Comparison of ENCODE assay signal across 15 mouse cellular contexts in genomic region chr19:6937541-6938465, GRCm38 (mm10). TPM values are rescaled to one million over a fixed set of nuclear protein-coding genes. Genes with fewer than 3 reads are reported as not detected.
DNase-seq lines count a peak whose midpoint lies in the region; ATAC-seq and TF ChIP-seq lines count a peak whose summit lies in the region.
"Had no signal": no experiment of that assay in that cellular context is flagged by ENCODE, and none has a peak within 500 bp of the region (broad histone marks: within the 10 kb centered on the region; RNA-seq: fewer than 3 reads in every experiment).

No protein-coding gene starts in this region.

- WGBS in liver, adult 2 months: 30% methylated on average over 16 of the region's 16 CpGs
- WGBS in liver, postnatal 0 days (ENCODE audit: insufficient replicate concordance): 79% methylated on average over 16 of the region's 16 CpGs

- ATAC-seq in liver, postnatal 0 days: no peak
- ATAC-seq: forebrain, embryonic 14.5 days had no signal

- no peaks in the 10 kb centered on the region for H3K36me3 ChIP-seq in liver, adult 2 months (ENCODE audit: control insufficient read depth, insufficient read depth, low read length)
- H3K36me3 ChIP-seq in liver, postnatal 0 days (replicated peaks; ENCODE audit: insufficient read depth, low read length): no peaks in the 10 kb centered on the region
- H3K36me3 ChIP-seq: liver, embryonic 15.5 days; stomach, embryonic 15.5 days had no signal

- H3K27ac ChIP-seq in liver, adult 2 months (replicated peaks; ENCODE audit: insufficient read depth, low read depth, low read length): peak overlapping the region; percentile 52
- no peak overlapping the region for H3K27ac ChIP-seq in liver, postnatal 0 days (ENCODE audit: low read depth)
- H3K27ac ChIP-seq: liver, embryonic 15.5 days; stomach, embryonic 15.5 days had no signal

- intact Hi-C loops in heart, postnatal 10 days (cut with DNase I): no loop called here

- no peak for TF ChIP-seq POLR2A in liver, adult 2 months (IDR thresholded peaks at IDR 0.05; ENCODE audit: extremely low read depth, insufficient read depth, low read length)

- peaks cover 21% of the 10 kb centered on the region for H3K4me1 ChIP-seq in liver, adult 2 months (ENCODE audit: control insufficient read depth, insufficient read depth, low read length)
- peaks cover 17% of the 10 kb centered on the region for H3K4me1 ChIP-seq in liver, postnatal 0 days (ENCODE audit: insufficient read depth)

- H3K4me3 ChIP-seq in liver, adult 2 months (ENCODE audit: insufficient read depth, low read depth, low read length): no peak overlapping the region
- H3K4me3 ChIP-seq in liver, postnatal 0 days (ENCODE audit: low read depth, low read length): no peak overlapping the region
- H3K4me3 ChIP-seq: liver, embryonic 15.5 days; stomach, embryonic 15.5 days had no signal

- no peak overlapping the region for H3K9ac ChIP-seq in liver, adult 2 months (ENCODE audit: low read depth, low read length)
- no peak overlapping the region for H3K9ac ChIP-seq in liver, postnatal 0 days (replicated peaks)
- H3K9ac ChIP-seq: liver, embryonic 15.5 days; stomach, embryonic 15.5 days had no signal

- no peaks in the 10 kb centered on the region for H3K9me3 ChIP-seq in liver, postnatal 0 days (ENCODE audit: low read length)
- H3K9me3 ChIP-seq: liver, embryonic 15.5 days; stomach, embryonic 15.5 days had no signal

- TF ChIP-seq CTCF in liver, adult 2 months (IDR thresholded peaks at IDR 0.05; ENCODE audit: low read depth, low read length): no peak
- TF ChIP-seq CTCF in liver, postnatal 0 days (IDR thresholded peaks at IDR 0.05; ENCODE audit: low read depth): no peak

- H3K79me2 ChIP-seq in liver, adult 2 months (ENCODE audit: control insufficient read depth, insufficient read depth, low read length): peaks cover 4% of the 10 kb centered on the region

- no peak overlapping the region for H3K4me2 ChIP-seq in liver, postnatal 0 days (ENCODE audit: low read depth, low read length)
- H3K4me2 ChIP-seq: liver, embryonic 15.5 days; stomach, embryonic 15.5 days had no signal

- DNase-seq in heart, adult 18-20 months: peak; percentile 67 to 81
- DNase-seq in heart, postnatal 4 days: no peak
- peak; percentile 90 for DNase-seq in liver, adult 2 months (ENCODE audit: extremely low read depth, low read depth, low spot score)
- DNase-seq in liver, postnatal 0 days: no peak
- DNase-seq in cerebellum, adult 9-10 months: peak; percentile 84
- DNase-seq in heart, postnatal 10 days: peak; percentile 46 to 65
- no peak for DNase-seq in layer of hippocampus, postnatal 10 days (ENCODE audit: low spot score in 2 of 2)
- DNase-seq: adrenal gland, postnatal 36 days; gastrocnemius, postnatal 36 days had no signal

- TF ChIP-seq EP300 in liver, postnatal 0 days (IDR thresholded peaks at IDR 0.05; ENCODE audit: low read depth): no peak

- peaks cover 10% of the 10 kb centered on the region for H3K27me3 ChIP-seq in liver, adult 2 months (ENCODE audit: control insufficient read depth, insufficient read depth, low read length)
- H3K27me3 ChIP-seq in liver, postnatal 0 days (ENCODE audit: insufficient read depth, low read length): peaks cover 33% of the 10 kb centered on the region
- H3K27me3 ChIP-seq: CH12.LX had no signal

RNA-seq across cellular contexts. Expression of gene Kcnk4, which starts 3.5 kb away (rescaled TPM):
- not detected for total RNA-seq in heart, adult 18-20 months (2021)
- under 1 TPM in 1 of 2 experiments, not detected in 1; 0.56 TPM for total RNA-seq in heart, postnatal 4 days (2021)
- 0.07 TPM in 1 of 2 replicates, not detected in the other for total RNA-seq in liver, adult 2 months (2014; rRNA removed)
- 0.05 TPM in 1 of 2 replicates, not detected in the other for polyA plus RNA-seq in liver, adult 2 months (2012; rRNA removed)
- polyA plus RNA-seq in liver, postnatal 0 days (2015; fragmentation: Nextera tagmentation; extraction: Ambion mirVana): 0.06 and 0.09 TPM in 2 replicates
- total RNA-seq in heart, postnatal 10 days (2021): under 1 TPM in 1 of 2 experiments, not detected in 1; 0.27 TPM
- 10 to 100 TPM; 25.3 to 27.8 TPM for total RNA-seq in layer of hippocampus, postnatal 10 days (2021)
- total RNA-seq: gastrocnemius, postnatal 36 days; monocyte, adult 5-6 weeks had no signal
- polyA plus RNA-seq: large intestine, adult 2 months had no signal

RNA-seq across cellular contexts. Expression of gene Bad, which starts 3.9 kb away (rescaled TPM):
- total RNA-seq in heart, adult 18-20 months (2021): 10 to 100 TPM; 21.1 to 22.4 TPM
- 10 to 100 TPM; 29.6 to 30.5 TPM for total RNA-seq in heart, postnatal 4 days (2021)
- total RNA-seq in liver, adult 2 months (2014; rRNA removed): 26.2 and 28.1 TPM in 2 replicates
- 38.7 and 40.3 TPM in 2 replicates for polyA plus RNA-seq in liver, adult 2 months (2012; rRNA removed)
- polyA plus RNA-seq in liver, postnatal 0 days (2015; fragmentation: Nextera tagmentation; extraction: Ambion mirVana): 29.9 and 30.6 TPM in 2 replicates
- 10 to 100 TPM; 30.8 to 34.1 TPM for total RNA-seq in heart, postnatal 10 days (2021)
- 10 to 100 TPM; 34.3 to 37.7 TPM for total RNA-seq in layer of hippocampus, postnatal 10 days (2021)

RNA-seq across cellular contexts. Expression of gene Gpr137, which starts 4.5 kb away (rescaled TPM):
- total RNA-seq in heart, adult 18-20 months (2021): 10 to 100 TPM; 32.4 to 33.0 TPM
- total RNA-seq in heart, postnatal 4 days (2021): 10 to 100 TPM; 18.7 to 21.4 TPM
- 12.3 and 14.0 TPM in 2 replicates for total RNA-seq in liver, adult 2 months (2014; rRNA removed)
- 52.6 and 61.1 TPM in 2 replicates for polyA plus RNA-seq in liver, adult 2 months (2012; rRNA removed)
- polyA plus RNA-seq in liver, postnatal 0 days (2015; fragmentation: Nextera tagmentation; extraction: Ambion mirVana): 8.9 and 10.2 TPM in 2 replicates
- total RNA-seq in heart, postnatal 10 days (2021): 10 to 100 TPM; 28.8 to 32.4 TPM
- 10 to 100 TPM; 73.7 to 74.1 TPM for total RNA-seq in layer of hippocampus, postnatal 10 days (2021)

RNA-seq across cellular contexts. Expression of gene Catsperz, which starts 12.6 kb away (rescaled TPM):
- not detected for total RNA-seq in heart, adult 18-20 months (2021)
- total RNA-seq in heart, postnatal 4 days (2021): not detected
- not detected in 2 replicates for total RNA-seq in liver, adult 2 months (2014; rRNA removed)
- polyA plus RNA-seq in liver, adult 2 months (2012; rRNA removed): not detected in 2 replicates
- polyA plus RNA-seq in liver, postnatal 0 days (2015; fragmentation: Nextera tagmentation; extraction: Ambion mirVana): 0.81 TPM in 2 replicates
- total RNA-seq in heart, postnatal 10 days (2021): not detected
- 10 to 100 TPM; 10.7 to 11.5 TPM for total RNA-seq in layer of hippocampus, postnatal 10 days (2021)
- total RNA-seq: adrenal gland, postnatal 36 days; CH12.LX; gastrocnemius, postnatal 36 days; monocyte, adult 5-6 weeks had no signal

RNA-seq across cellular contexts. Expression of gene Esrra, which starts 16.2 kb away (rescaled TPM):
- 100 to 1,000 TPM; 150 to 178 TPM for total RNA-seq in heart, adult 18-20 months (2021)
- 100 to 1,000 TPM; 111 to 119 TPM for total RNA-seq in heart, postnatal 4 days (2021)
- total RNA-seq in liver, adult 2 months (2014; rRNA removed): 25.9 and 27.7 TPM in 2 replicates
- 36.6 and 40.6 TPM in 2 replicates for polyA plus RNA-seq in liver, adult 2 months (2012; rRNA removed)
- polyA plus RNA-seq in liver, postnatal 0 days (2015; fragmentation: Nextera tagmentation; extraction: Ambion mirVana): 7.7 and 8.2 TPM in 2 replicates
- total RNA-seq in heart, postnatal 10 days (2021): 100 to 1,000 TPM; 122 to 125 TPM
- 10 to 100 TPM; 45.8 to 53.0 TPM for total RNA-seq in layer of hippocampus, postnatal 10 days (2021)

Comparison
In these comparisons a context has a peak if more than half of its experiments do, and no peak if none do; other contexts are left out.
1. DNase-seq: peak in heart, adult 18-20 months (2 of 2), liver, adult 2 months (single experiment), cerebellum, adult 9-10 months (single experiment) and heart, postnatal 10 days (2 of 2); none in heart, postnatal 4 days (single experiment), liver, postnatal 0 days (single experiment) and layer of hippocampus, postnatal 10 days (0 of 2).
2. RNA of gene Kcnk4, which starts 3.5 kb away (total RNA-seq): 25.3 to 27.8 TPM in layer of hippocampus, postnatal 10 days; 0.56 TPM in heart, postnatal 4 days, 0.27 TPM in heart, postnatal 10 days, not detected in heart, adult 18-20 months and 0.07 TPM in liver, adult 2 months; every median in the first group is over 10 times any median in the second.